Mouse (Mus musculus) embryonic facial prominence, embryonic 14.5 days (tissue): ENCODE measurements at regions not wholly inside any gene's neighbourhood (a gene's known extent, or its start where the extent isn't known, plus 50 kb on each side); places are given as distances from the start of the nearest gene placed in this dataset.

Experiments
- ATAC-seq: fragments of 200-750 bp; cut with Nextera tagmentation; 2 replicates; pipeline ENCODE4 v1.8.0; 2017; ENCODE audit warnings: low read depth, moderate number of reproducible peaks, moderate TSS enrichment
- DNase-seq: peaks from one replicate; pipeline ENCODE4 v3.0.0-alpha.2; 2015; ENCODE audit warnings: low spot score
- H3K27ac ChIP-seq: fragments of 300-500 bp; sonication (generic); replicated peaks from 2 replicates; pipeline ENCODE4 v1.5.1; 2014; ENCODE audit warnings: low read depth, mild to moderate bottlenecking, low read length, moderate library complexity
- H3K27me3 ChIP-seq: fragments of 300-500 bp; sonication (generic); replicated peaks from 2 replicates; pipeline ENCODE4 v1.6.1; 2014; ENCODE audit warnings: low read length; ENCODE audit not compliant: control insufficient read depth, insufficient read depth
- H3K36me3 ChIP-seq: fragments of 300-500 bp; sonication (generic); 2 replicates; pipeline ENCODE4 v1.6.1; 2014; ENCODE audit warnings: low read length, mixed read lengths; ENCODE audit not compliant: control insufficient read depth, insufficient read depth
- H3K4me1 ChIP-seq: fragments of 300-500 bp; sonication (generic); 2 replicates; pipeline ENCODE4 v1.6.1; 2014; ENCODE audit warnings: antibody characterized with exemption, low read length; ENCODE audit not compliant: control insufficient read depth, insufficient read depth
- H3K4me2 ChIP-seq: fragments of 300-500 bp; sonication (generic); 2 replicates; pipeline ENCODE4 v1.6.1; 2014; ENCODE audit warnings: low read depth, mild to moderate bottlenecking, low read length, moderate library complexity, mixed read lengths
- H3K4me3 ChIP-seq: fragments of 300-500 bp; sonication (generic); 2 replicates; pipeline ENCODE4 v1.5.1; 2014; ENCODE audit warnings: low read depth, mild to moderate bottlenecking, low read length
- H3K9ac ChIP-seq: fragments of 300-500 bp; sonication (generic); 2 replicates; pipeline ENCODE4 v1.6.1; 2014; ENCODE audit warnings: low read depth, mild to moderate bottlenecking, low read length, moderate library complexity, mixed read lengths
- H3K9me3 ChIP-seq: fragments of 300-500 bp; sonication (generic); 2 replicates; pipeline ENCODE4 v1.6.1; 2016; ENCODE audit warnings: low read length; ENCODE audit not compliant: control insufficient read depth
- WGBS: fragments of 180-500 bp; shearing (Covaris S2); extraction: QIAGEN DNeasy Blood & Tissue Kit; methylation state at CpG from one replicate; pipeline ENCODE4 v1.1.7; 2014; 5-methylcytosine and 5-hydroxymethylcytosine counted together

DNA sequence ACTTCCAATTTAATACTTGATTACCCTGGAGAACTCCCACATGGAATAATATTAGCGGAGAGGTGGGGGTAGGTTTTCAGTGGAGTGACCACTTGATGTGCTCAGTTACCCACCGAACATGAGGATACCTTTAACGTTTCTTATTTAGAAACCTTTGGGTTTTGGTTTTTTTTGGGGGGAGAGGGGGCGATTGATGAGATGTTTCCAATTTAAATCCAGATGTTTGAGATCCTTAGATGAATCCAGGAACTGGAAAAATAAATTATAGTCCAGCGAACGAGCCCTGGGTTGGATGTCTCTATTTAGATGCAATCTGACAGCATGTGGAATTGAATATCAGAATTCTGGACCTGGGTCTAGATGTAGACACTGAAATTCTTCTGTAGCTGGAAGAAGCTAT lies 393.4 kb downstream of the Cd83 start:
- peaks cover 10% of the 10 kb centered on the region; the same call in 1 of the 2 replicates for H3K4me1 ChIP-seq
- H3K27me3 ChIP-seq: no peaks in the 10 kb centered on the region
- ATAC-seq (no peak), DNase-seq (peak; percentile 70)
- H3K9me3 ChIP-seq: no peaks in the 10 kb centered on the region
- WGBS: 33% methylated on average over 6 of the region's 6 CpGs
- no peak overlapping the region for H3K9ac ChIP-seq
- H3K4me2 ChIP-seq: no peak overlapping the region
- H3K36me3 ChIP-seq: no peaks in the 10 kb centered on the region
- H3K27ac ChIP-seq: no peak overlapping the region
- H3K4me3 ChIP-seq: no peak overlapping the region

DNA sequence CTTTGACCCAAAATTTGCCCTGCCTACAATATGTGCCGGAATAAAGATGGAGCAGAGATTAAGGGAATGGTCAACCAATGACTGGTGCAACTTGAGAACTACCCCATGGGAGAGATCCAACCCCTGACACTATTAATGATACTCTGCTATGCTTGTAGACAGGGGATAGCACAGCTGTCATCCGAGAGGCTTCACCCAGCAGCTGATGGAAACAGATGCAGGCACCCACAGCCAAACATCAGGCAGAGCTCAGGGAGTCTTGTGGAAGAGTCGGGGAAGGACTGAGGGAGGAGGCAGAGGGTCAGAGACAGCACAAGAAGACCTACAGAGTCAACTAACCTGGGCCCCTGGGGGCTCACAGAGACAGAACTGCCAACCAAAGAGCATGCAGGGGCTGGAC lies 395.8 kb downstream of the Cd83 start:
- Histone ChIP-seq H3K27ac (no peak overlapping the region), H3K27me3 (no peaks in the 10 kb centered on the region), H3K9ac (no peak overlapping the region), H3K4me2 (no peak overlapping the region), H3K4me1 (peaks cover 10% of the 10 kb centered on the region; the same call in 1 of the 2 replicates), H3K4me3 (no peak overlapping the region), H3K9me3 (no peaks in the 10 kb centered on the region), H3K36me3 (no peaks in the 10 kb centered on the region)
- WGBS: 67% methylated on average over 3 of the region's 3 CpGs
- ATAC-seq: no peak
- DNase-seq: peak; percentile 53

DNA sequence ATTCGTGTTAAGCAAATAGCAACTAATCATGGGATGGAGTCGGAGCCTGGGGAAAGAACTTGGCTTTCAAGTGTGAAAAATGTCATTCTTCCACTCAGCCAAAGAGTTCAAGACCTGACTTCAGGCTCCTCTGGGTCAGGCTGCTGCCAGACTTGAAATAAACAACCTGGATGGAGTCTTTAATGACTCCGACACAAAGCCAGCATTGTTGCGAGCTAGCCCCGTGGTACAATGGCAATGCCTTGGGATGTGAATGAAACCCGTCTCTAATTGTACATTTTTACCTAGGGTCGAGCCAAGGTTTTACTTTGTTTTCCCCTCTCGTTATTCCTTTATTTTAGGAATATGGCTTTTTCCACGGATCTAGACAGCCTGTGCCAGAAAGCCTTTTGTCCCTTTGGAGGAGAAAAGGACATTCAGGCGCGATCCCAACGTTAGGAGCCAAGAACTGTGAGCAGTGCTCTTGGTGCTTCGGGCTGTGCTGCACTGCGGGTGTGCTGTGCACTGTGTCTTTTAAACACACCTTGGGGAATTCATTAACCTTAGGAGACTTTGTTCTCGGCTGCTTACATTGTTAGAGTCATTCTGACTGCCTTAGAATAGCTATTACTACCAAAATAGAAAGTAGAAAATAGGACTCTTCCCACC lies 398.1 kb downstream of the Cd83 start:
- no peaks in the 10 kb centered on the region for H3K36me3 ChIP-seq
- H3K27ac ChIP-seq: no peak overlapping the region
- no peaks in the 10 kb centered on the region for H3K27me3 ChIP-seq
- no peak overlapping the region for H3K9ac ChIP-seq
- H3K4me2 ChIP-seq: no peak overlapping the region
- no peak overlapping the region for H3K4me3 ChIP-seq
- peak; percentile 23 for DNase-seq
- H3K9me3 ChIP-seq: no peaks in the 10 kb centered on the region
- ATAC-seq: no peak
- H3K4me1 ChIP-seq: peaks cover 9% of the 10 kb centered on the region; the same call in 1 of the 2 replicates
- 39% methylated on average over 15 of the region's 15 CpGs for WGBS

DNA sequence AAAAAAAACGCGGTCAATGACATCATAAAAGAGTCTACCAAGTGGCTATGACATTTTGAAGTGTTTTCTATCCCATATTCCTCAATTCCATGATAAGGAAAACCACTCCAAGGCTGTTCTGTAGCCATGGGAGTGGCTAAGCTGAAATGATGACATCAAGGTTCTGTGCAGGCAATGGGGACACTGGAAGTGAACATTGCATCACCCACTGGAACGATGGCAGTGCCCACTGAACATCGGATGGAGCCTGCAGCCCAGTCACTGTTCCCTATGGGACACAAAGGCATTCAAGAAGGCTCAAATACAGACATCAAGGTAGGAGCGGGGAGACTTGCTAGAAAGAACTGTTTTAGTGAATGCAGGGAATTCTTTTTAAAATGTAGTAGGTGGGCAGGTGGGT lies 410.8 kb downstream of the Cd83 start:
- no peaks in the 10 kb centered on the region for H3K4me1 ChIP-seq

DNA sequence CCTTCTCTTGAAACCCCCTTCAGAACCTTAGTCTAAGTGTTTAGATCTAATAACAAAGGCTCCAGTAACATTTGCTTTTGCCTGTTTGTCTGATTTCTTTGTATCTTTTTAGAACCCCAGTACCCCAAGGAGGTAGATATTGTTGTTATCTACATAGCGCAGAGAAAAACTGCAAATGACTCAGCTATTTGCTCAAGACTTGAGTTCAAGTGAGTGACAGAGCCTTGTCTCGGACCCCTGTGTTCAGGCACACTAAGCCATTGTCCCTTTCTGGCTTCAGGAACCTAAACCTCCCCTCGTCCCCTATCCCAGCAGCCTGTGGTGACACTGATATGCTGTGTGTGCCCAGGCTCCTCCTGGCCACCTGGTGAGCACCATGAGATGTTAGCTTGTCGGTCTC lies 421.5 kb downstream of the Cd83 start:
- Histone ChIP-seq H3K27ac (no peak overlapping the region), H3K4me3 (no peak overlapping the region), H3K9ac (no peak overlapping the region), H3K4me2 (no peak overlapping the region), H3K27me3 (no peaks in the 10 kb centered on the region), H3K36me3 (no peaks in the 10 kb centered on the region), H3K9me3 (no peaks in the 10 kb centered on the region), H3K4me1 (peaks cover 13% of the 10 kb centered on the region; the same call in 1 of the 2 replicates)
- ATAC-seq (no peak), DNase-seq (no peak)
- 71% methylated on average over 4 of the region's 4 CpGs for WGBS

More for the DNA sequence above, 410.8 kb downstream of the Cd83 start:
- Histone ChIP-seq H3K4me3 (no peak overlapping the region), H3K4me2 (no peak overlapping the region), H3K36me3 (no peaks in the 10 kb centered on the region), H3K9me3 (no peaks in the 10 kb centered on the region), H3K27me3 (no peaks in the 10 kb centered on the region), H3K9ac (no peak overlapping the region), H3K27ac (no peak overlapping the region)
- ATAC-seq (no peak), DNase-seq (no peak)
- WGBS: 88% methylated on average over 5 of the region's 5 CpGs

DNA sequence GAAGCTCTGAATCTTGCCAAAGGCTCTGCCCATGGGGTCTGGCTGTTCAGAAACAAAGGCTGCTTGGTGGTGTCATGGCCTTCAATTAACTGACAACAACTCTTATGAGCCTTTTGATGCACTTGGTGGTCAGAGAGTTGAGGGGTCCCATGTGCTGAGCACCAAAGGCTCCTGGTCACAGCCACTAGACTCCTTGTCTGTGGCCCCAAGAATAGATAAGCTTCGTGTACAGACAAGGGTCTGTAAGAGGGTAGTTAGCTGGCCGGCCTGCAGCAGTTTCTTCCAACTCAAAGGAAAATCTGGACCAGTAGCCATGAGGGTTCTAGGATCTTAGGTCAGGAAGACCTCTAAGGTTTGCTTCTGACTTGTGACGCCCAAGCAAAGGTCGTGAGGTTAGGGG lies 421.9 kb downstream of the Cd83 start:
- no peaks in the 10 kb centered on the region for H3K36me3 ChIP-seq
- H3K4me2 ChIP-seq: no peak overlapping the region
- WGBS: 89% methylated on average over 4 of the region's 4 CpGs
- DNase-seq (no peak), ATAC-seq (no peak)
- H3K4me3 ChIP-seq: no peak overlapping the region
- H3K27me3 ChIP-seq: no peaks in the 10 kb centered on the region
- no peak overlapping the region for H3K27ac ChIP-seq
- H3K9ac ChIP-seq: no peak overlapping the region
- H3K9me3 ChIP-seq: no peaks in the 10 kb centered on the region
- peaks cover 13% of the 10 kb centered on the region; the same call in 1 of the 2 replicates for H3K4me1 ChIP-seq

DNA sequence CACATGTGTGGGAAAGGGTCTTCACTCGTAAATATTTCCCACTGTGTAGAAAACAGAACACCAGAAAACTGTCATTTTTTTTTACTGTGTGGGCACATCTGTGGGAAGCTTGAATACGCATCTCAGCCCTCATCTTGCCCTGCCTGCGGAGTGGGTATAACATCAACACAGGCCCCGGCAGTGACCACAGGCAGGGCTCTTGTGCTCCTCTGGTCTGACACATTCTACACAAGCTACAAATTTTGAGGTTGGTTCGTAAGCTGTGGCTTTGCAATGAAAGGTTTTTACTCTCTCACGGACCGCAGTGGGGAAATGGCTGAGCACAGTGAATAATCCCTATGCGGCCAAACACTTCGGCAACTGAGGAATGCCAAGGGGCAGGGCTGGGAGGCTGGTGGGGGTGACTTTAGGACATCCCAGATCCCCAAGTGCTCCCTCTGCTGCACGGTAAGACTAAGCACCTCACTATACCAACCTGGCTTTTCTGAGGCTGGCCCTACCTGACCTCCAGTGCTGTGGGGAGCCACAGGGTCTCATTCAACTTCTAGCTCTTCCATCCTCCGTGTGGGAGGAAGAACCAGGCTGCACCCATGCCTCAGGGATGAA lies 422.9 kb downstream of the Cd83 start:
- H3K4me3 ChIP-seq: no peak overlapping the region
- 69% methylated on average over 11 of the region's 11 CpGs for WGBS
- DNase-seq: peak; percentile 64
- H3K27me3 ChIP-seq: no peaks in the 10 kb centered on the region
- H3K27ac ChIP-seq: no peak overlapping the region
- H3K4me1 ChIP-seq: peaks cover 13% of the 10 kb centered on the region; the same call in 1 of the 2 replicates
- H3K4me2 ChIP-seq: no peak overlapping the region
- no peak overlapping the region for H3K9ac ChIP-seq
- peak; percentile 53; the same call in 1 of the 2 replicates for ATAC-seq
- H3K36me3 ChIP-seq: no peaks in the 10 kb centered on the region
- H3K9me3 ChIP-seq: no peaks in the 10 kb centered on the region

DNA sequence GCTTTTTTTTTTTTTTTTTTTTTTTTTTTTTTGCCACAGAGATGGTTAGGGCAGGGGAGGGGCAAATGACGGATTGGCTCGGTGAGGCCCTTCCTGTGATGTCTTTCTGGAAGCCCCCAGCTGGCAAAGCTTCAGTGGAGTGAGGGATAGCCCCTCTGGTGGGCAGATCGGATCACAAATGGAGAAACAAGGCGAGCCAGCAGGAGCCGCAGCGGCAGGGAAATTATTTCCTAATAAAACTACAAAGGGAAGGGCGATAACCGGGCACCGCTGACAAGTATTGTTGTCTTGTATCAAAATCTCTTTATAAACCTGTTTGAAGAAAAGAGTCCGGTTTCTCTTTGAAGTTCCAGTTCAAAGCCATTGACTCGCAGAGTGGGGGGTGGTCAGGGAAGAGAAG lies 424.5 kb downstream of the Cd83 start:
- ATAC-seq (no peak), DNase-seq (peak; percentile 41)
- Histone ChIP-seq H3K9me3 (no peaks in the 10 kb centered on the region), H3K4me3 (no peak overlapping the region), H3K4me2 (peak overlapping the region; percentile 18; the same call in 1 of the 2 replicates), H3K27me3 (no peaks in the 10 kb centered on the region), H3K36me3 (no peaks in the 10 kb centered on the region), H3K27ac (no peak overlapping the region), H3K4me1 (peaks cover 13% of the 10 kb centered on the region; the same call in 1 of the 2 replicates), H3K9ac (0 out of 2 replicates have a peak overlapping the region, but pooled peaks have one; percentile 32)
- WGBS: 14% methylated on average over 11 of the region's 11 CpGs

DNA sequence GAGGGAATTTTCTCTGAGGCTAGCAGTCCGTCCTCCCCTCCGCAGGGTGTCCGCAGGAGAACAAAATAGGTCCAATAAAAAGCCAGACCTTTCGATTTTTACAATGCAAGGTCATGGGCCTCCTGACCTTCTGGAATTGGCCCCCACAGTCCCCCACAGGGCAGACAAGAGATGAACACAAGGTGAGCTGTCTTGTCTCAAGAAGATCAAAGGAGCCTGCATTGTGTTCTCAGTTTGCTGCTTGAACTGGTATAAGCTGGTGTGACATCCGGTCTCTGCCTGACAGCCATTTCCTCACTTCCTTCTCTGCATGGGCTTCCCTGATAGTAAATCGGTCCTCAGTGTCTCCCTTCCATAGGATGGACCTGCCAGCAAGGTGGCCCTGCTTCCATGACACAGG lies 425.5 kb downstream of the Cd83 start:
- no peak overlapping the region for H3K4me3 ChIP-seq
- H3K27ac ChIP-seq: no peak overlapping the region
- H3K4me1 ChIP-seq: peaks cover 13% of the 10 kb centered on the region; the same call in 1 of the 2 replicates
- no peak overlapping the region for H3K9ac ChIP-seq
- no peaks in the 10 kb centered on the region for H3K36me3 ChIP-seq
- ATAC-seq (no peak), DNase-seq (no peak)
- no peak overlapping the region for H3K4me2 ChIP-seq
- 59% methylated on average over 6 of the region's 6 CpGs for WGBS
- H3K9me3 ChIP-seq: no peaks in the 10 kb centered on the region
- H3K27me3 ChIP-seq: no peaks in the 10 kb centered on the region
